Mouse (Mus musculus): ENCODE data around the gene Coq8a. TPM values are rescaled to one million over a fixed set of nuclear protein-coding genes. Genes with fewer than 3 reads are reported as not detected.

The Coq8a gene
- total and polyA plus RNA-seq, 3 experiments, result 188 to 315 (median 290) TPM

GRCm38 (mm10) chr1:180199715-180200050 lies 281 bp upstream of the Coq8a start:
- no peak for DNase-seq

GRCm38 (mm10) chr1:180197956-180198355 lies 1.4 kb downstream of the Coq8a start:
- DNase-seq, result no peak

- DNase-seq, result peak; percentile 61
These were observed 2.9 kb downstream of the Coq8a start for GRCm38 (mm10) chr1:180196508-180196907.

- peak; percentile 99 for DNase-seq
These were observed 3.6 kb downstream of the Coq8a start for GRCm38 (mm10) chr1:180195703-180196381.

GRCm38 (mm10) chr1:180194781-180195471 lies 4.5 kb downstream of the Coq8a start:
- peak; percentile 76 for DNase-seq

- no peak for DNase-seq
These were observed 5.4 kb downstream of the Coq8a start for GRCm38 (mm10) chr1:180194048-180194447.

- no peak for DNase-seq
These were observed 5.9 kb downstream of the Coq8a start for GRCm38 (mm10) chr1:180193391-180193935.

GRCm38 (mm10) chr1:180192866-180193265 lies 6.5 kb downstream of the Coq8a start:
- no peak for DNase-seq

- DNase-seq, result no peak
These were observed 7.7 kb downstream of the Coq8a start for GRCm38 (mm10) chr1:180191651-180192220.

- no peak for DNase-seq
These were observed 8.3 kb downstream of the Coq8a start for GRCm38 (mm10) chr1:180191112-180191511.

- peak; percentile 66 for DNase-seq
These were observed 10.5 kb downstream of the Coq8a start for GRCm38 (mm10) chr1:180188951-180189350.

- no peak for DNase-seq
These were observed 13.0 kb downstream of the Coq8a start for GRCm38 (mm10) chr1:180186371-180186770.

GRCm38 (mm10) chr1:180185877-180186276 lies 13.5 kb downstream of the Coq8a start:
- DNase-seq, result no peak

GRCm38 (mm10) chr1:180184768-180185167 lies 14.6 kb downstream of the Coq8a start:
- DNase-seq, result no peak

- no peak for DNase-seq
These were observed 15.8 kb downstream of the Coq8a start for GRCm38 (mm10) chr1:180183525-180184159.

GRCm38 (mm10) chr1:180182731-180183130 lies 16.7 kb downstream of the Coq8a start:
- no peak for DNase-seq

GRCm38 (mm10) chr1:180181966-180182319 lies 17.5 kb downstream of the Coq8a start:
- DNase-seq, result no peak

GRCm38 (mm10) chr1:180181304-180181965 lies 18.0 kb downstream of the Coq8a start:
- DNase-seq, result no peak

- DNase-seq, result no peak
These were observed 19.6 kb downstream of the Coq8a start for GRCm38 (mm10) chr1:180179840-180180239.

- DNase-seq, result no peak
These were observed 20.3 kb downstream of the Coq8a start for GRCm38 (mm10) chr1:180179100-180179499.

- DNase-seq, result no peak
These were observed 21.1 kb downstream of the Coq8a start for GRCm38 (mm10) chr1:180178340-180178739.

GRCm38 (mm10) chr1:180176784-180177183 lies 22.6 kb downstream of the Coq8a start:
- peak; percentile 1 for DNase-seq

Measured in adrenal gland, adult 2 months (tissue).